Mouse (Mus musculus) ES-Bruce4 (cell line): ENCODE results near the gene Utp4. TPM values are rescaled to one million over a fixed set of nuclear protein-coding genes. Genes with fewer than 3 reads are reported as not detected.
A peak's percentile ranks its signal among the peaks of the same experiment; 100 is the strongest.

ENCODE experiments used
- H3K27ac ChIP-seq: 2 replicates; pipeline ENCODE4 v1.5.1; 2012; ENCODE audit warnings: low read length, inconsistent platforms; ENCODE audit not compliant: insufficient read depth
- H3K27me3 ChIP-seq: 2 replicates; pipeline ENCODE4 v1.6.1; 2012; ENCODE audit warnings: mild to moderate bottlenecking, low read length, inconsistent platforms; ENCODE audit not compliant: control insufficient read depth, poor library complexity, insufficient read depth, severe bottlenecking
- H3K36me3 ChIP-seq: 2 replicates; pipeline ENCODE4 v1.6.1; 2012; ENCODE audit warnings: inconsistent platforms, mild to moderate bottlenecking, low read length, moderate library complexity; ENCODE audit not compliant: control insufficient read depth, poor library complexity, insufficient read depth, severe bottlenecking
- H3K4me1 ChIP-seq: one replicate; pipeline ENCODE4 v1.8.1; 2011; ENCODE audit warnings: low read length; ENCODE audit not compliant: control insufficient read depth, insufficient read depth
- H3K4me3 ChIP-seq: 2 replicates; pipeline ENCODE4 v1.5.1; 2011; ENCODE audit warnings: low read depth, mild to moderate bottlenecking, low read length
- H3K9ac ChIP-seq: 2 replicates; pipeline ENCODE4 v1.6.1; 2012; ENCODE audit warnings: low read depth, mild to moderate bottlenecking, inconsistent platforms; ENCODE audit not compliant: poor library complexity, severe bottlenecking
- H3K9me3 ChIP-seq: replicated peaks from 2 replicates; pipeline ENCODE4 v1.6.1; 2012; ENCODE audit warnings: mild to moderate bottlenecking, low read length, inconsistent platforms; ENCODE audit not compliant: control insufficient read depth, poor library complexity, insufficient read depth, severe bottlenecking
- CTCF ChIP-seq: IDR thresholded peaks from one replicate; pipeline ENCODE4 v1.8.1; 2011; ENCODE audit warnings: low read depth, low read length
- EP300 ChIP-seq: IDR thresholded peaks from 2 replicates; pipeline ENCODE4 v1.6.1; 2011; ENCODE audit warnings: low read depth, low read length; ENCODE audit not compliant: insufficient read depth
- POLR2A ChIP-seq: IDR thresholded peaks from one replicate; pipeline ENCODE4 v1.8.1; 2011; ENCODE audit warnings: low read length; ENCODE audit not compliant: insufficient read depth
- polyA plus RNA-seq: library from polyadenylated mRNA; stranded (reverse); fragments of >200 nt; gene quantifications from 2 replicates; pipeline ENCODE4 v1.2.4, GENCODE M21; 2011; ENCODE audit warnings: low read depth; ENCODE audit not compliant: missing spikeins, insufficient read depth, insufficient read length

Gene Utp4
- polyA plus RNA-seq, 1 experiment = 109 TPM

- Histone ChIP-seq H3K36me3 (peaks cover 51% of the 10 kb centered on the region), H3K4me1 (no peaks in the 10 kb centered on the region), H3K27ac (no peak overlapping the region), H3K27me3 (no peaks in the 10 kb centered on the region), H3K9ac (no peak overlapping the region; the same call in 1 of the 2 replicates), H3K9me3 (no peaks in the 10 kb centered on the region), H3K4me3 (no peak overlapping the region)
- TF ChIP-seq POLR2A (no peak), CTCF (peak; percentile 60), EP300 (no peak)
These were observed 5.9 kb upstream of the Utp4 start for GRCm38 (mm10) chr8:106887336-106888189.

GRCm38 (mm10) chr8:106888803-106889202 lies 4.6 kb upstream of the Utp4 start:
- Histone ChIP-seq H3K36me3 (peaks cover 39% of the 10 kb centered on the region), H3K27ac (no peak overlapping the region), H3K9me3 (no peaks in the 10 kb centered on the region), H3K4me1 (no peaks in the 10 kb centered on the region), H3K27me3 (no peaks in the 10 kb centered on the region), H3K4me3 (no peak overlapping the region), H3K9ac (no peak overlapping the region)
- TF ChIP-seq POLR2A (no peak), EP300 (no peak), CTCF (no peak)

- peak overlapping the region; percentile 100 for H3K9ac ChIP-seq
- no peaks in the 10 kb centered on the region for H3K27me3 ChIP-seq
- no peaks in the 10 kb centered on the region for H3K4me1 ChIP-seq
- H3K9me3 ChIP-seq = peaks cover 5% of the 10 kb centered on the region; the same call in 1 of the 2 replicates
- TF ChIP-seq POLR2A (no peak), CTCF (no peak), EP300 (no peak)
- peaks cover 37% of the 10 kb centered on the region for H3K36me3 ChIP-seq
- H3K27ac ChIP-seq = peak overlapping the region; percentile 99
- H3K4me3 ChIP-seq = peak overlapping the region; percentile 87
These were observed 1.1 kb upstream of the Utp4 start for GRCm38 (mm10) chr8:106892210-106892805.

- no peaks in the 10 kb centered on the region for H3K27me3 ChIP-seq
- H3K36me3 ChIP-seq = peaks cover 43% of the 10 kb centered on the region
- no peaks in the 10 kb centered on the region for H3K4me1 ChIP-seq
- peak overlapping the region; percentile 100 for H3K9ac ChIP-seq
- H3K27ac ChIP-seq = peak overlapping the region; percentile 99
- H3K9me3 ChIP-seq = peaks cover 5% of the 10 kb centered on the region; the same call in 1 of the 2 replicates
- TF ChIP-seq EP300 = 0 out of 2 replicates have a peak, but pooled peaks have one; percentile 11
- TF ChIP-seq CTCF = no peak
- no peak for TF ChIP-seq POLR2A
- peak overlapping the region; percentile 87 for H3K4me3 ChIP-seq
These were observed 507 bp upstream of the Utp4 start for GRCm38 (mm10) chr8:106892806-106893451.

- H3K27me3 ChIP-seq = no peaks in the 10 kb centered on the region
- no peak overlapping the region for H3K9ac ChIP-seq
- TF ChIP-seq EP300 (no peak), CTCF (no peak), POLR2A (no peak)
- H3K27ac ChIP-seq = no peak overlapping the region
- H3K36me3 ChIP-seq = peaks cover 99% of the 10 kb centered on the region
- no peaks in the 10 kb centered on the region for H3K4me1 ChIP-seq
- no peak overlapping the region for H3K4me3 ChIP-seq
- H3K9me3 ChIP-seq = peaks cover 5% of the 10 kb centered on the region; the same call in 1 of the 2 replicates
These were observed 6.0 kb downstream of the Utp4 start for GRCm38 (mm10) chr8:106899473-106899872.
